Mouse (Mus musculus) kidney, embryonic 14.5 days (tissue): Measurements from ENCODE around the gene Awat2. TPM values are rescaled to one million over a fixed set of nuclear protein-coding genes. Genes with fewer than 3 reads are reported as not detected.
"Not testable (repeated sequence)": the region's sequence is repeated elsewhere in the genome, so short reads cannot be mapped to it uniquely, and the experiment has no call there.

Experiments
- ATAC-seq: fragments of 200-750 bp; cut with Nextera tagmentation; 2 replicates; pipeline ENCODE4 v1.8.0; 2017; ENCODE audit warnings: moderate number of reproducible peaks, mild to moderate bottlenecking, moderate TSS enrichment, moderate library complexity; ENCODE audit not compliant: low FRiP score, low TSS enrichment
- H3K27ac ChIP-seq: fragments of 300-500 bp; sonication (generic); 2 replicates; pipeline ENCODE4 v1.5.1; 2014; ENCODE audit warnings: low read depth, mild to moderate bottlenecking, low read length, moderate library complexity, mixed read lengths
- H3K27me3 ChIP-seq: fragments of 300-500 bp; sonication (generic); 2 replicates; pipeline ENCODE4 v1.6.1; 2014; ENCODE audit warnings: mild to moderate bottlenecking, low read length; ENCODE audit not compliant: control insufficient read depth, insufficient read depth
- H3K36me3 ChIP-seq: fragments of 300-500 bp; sonication (generic); 2 replicates; pipeline ENCODE4 v1.6.1; 2014; ENCODE audit warnings: low read length, mixed read lengths; ENCODE audit not compliant: control insufficient read depth, insufficient read depth
- H3K4me1 ChIP-seq: fragments of 300-500 bp; sonication (generic); 2 replicates; pipeline ENCODE4 v1.6.1; 2014; ENCODE audit warnings: low read length, mixed read lengths; ENCODE audit not compliant: control insufficient read depth, insufficient read depth
- H3K4me2 ChIP-seq: fragments of 300-500 bp; sonication (generic); replicated peaks from 2 replicates; pipeline ENCODE4 v1.6.1; 2014; ENCODE audit warnings: low read depth, mild to moderate bottlenecking, low read length
- H3K4me3 ChIP-seq: fragments of 300-500 bp; sonication (generic); 2 replicates; pipeline ENCODE4 v1.5.1; 2014; ENCODE audit warnings: mild to moderate bottlenecking, low read length
- H3K9ac ChIP-seq: fragments of 300-500 bp; sonication (generic); 2 replicates; pipeline ENCODE4 v1.6.1; 2014; ENCODE audit warnings: low read depth, mild to moderate bottlenecking, low read length, moderate library complexity
- H3K9me3 ChIP-seq: fragments of 300-500 bp; sonication (generic); 2 replicates; pipeline ENCODE4 v1.6.1; 2016; ENCODE audit warnings: low read length; ENCODE audit not compliant: control insufficient read depth
- WGBS: fragments of 180-500 bp; shearing (Covaris S2); extraction: QIAGEN DNeasy Blood & Tissue Kit; methylation state at CpG from one replicate; pipeline ENCODE4 v1.1.7; 2014; 5-methylcytosine and 5-hydroxymethylcytosine counted together
- polyA plus RNA-seq: library from polyadenylated mRNA; unstranded; fragments of >200 nt; fragmentation: Nextera tagmentation; extraction: Ambion mirVana; gene quantifications from 2 replicates; pipeline ENCODE4 v1.2.1, GENCODE M21; 2014

The Awat2 gene
- 0.42 and 0.86 TPM in 2 replicates for polyA plus RNA-seq

DNA sequence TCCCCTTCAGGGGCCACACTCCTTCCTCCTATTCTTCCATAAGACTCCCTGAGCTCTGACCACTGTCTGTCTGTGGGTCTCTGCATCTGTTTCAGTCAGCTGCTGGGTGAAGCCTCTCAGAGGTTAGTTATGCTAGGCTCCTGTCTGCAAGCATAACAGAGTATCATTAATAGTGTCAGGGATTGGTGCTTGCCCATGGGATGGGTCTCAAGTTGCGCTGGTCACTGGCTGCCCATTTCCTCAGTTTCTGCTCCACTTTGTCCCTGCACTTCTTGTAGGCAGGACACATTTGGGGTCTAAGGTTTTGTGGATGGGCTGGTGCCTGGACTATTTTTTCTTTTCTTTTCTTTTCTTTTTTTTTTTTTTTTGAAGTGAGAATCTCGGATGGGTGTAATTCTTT, at the start of gene Awat2:
Gene Awat2, minus strand, starts transcription at position 101 of the 400 bp plus-strand sequence.
- 95% methylated on average over 2 of the region's 2 CpGs for WGBS
- H3K27me3 ChIP-seq = not testable (repeated sequence)

DNA sequence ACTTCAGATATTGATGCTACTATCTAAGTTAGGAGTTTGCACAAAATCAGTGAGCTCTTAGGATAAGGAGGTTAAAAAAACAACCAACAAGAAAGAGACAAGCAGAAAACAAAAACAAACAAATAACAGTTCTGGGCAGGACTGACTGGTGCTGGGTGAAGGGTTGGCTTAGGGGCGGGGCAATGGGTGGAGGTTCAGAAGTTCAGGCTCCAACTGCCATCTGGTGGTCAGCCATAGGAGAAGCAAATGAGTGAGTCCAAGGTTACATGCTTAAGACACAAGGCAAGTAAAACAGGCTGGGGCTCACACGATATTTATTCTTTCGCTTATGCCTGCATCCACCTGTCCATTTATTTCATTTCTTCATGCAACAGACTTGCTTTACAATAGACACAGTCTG, 37.8 kb upstream of the Awat2 start:
- H3K27me3 ChIP-seq = no peaks in the 10 kb centered on the region; the same call in 1 of the 2 replicates
- ATAC-seq = peak; percentile 81; the same call in 1 of the 2 replicates
- no peak overlapping the region for H3K4me2 ChIP-seq
- H3K27ac ChIP-seq = no peak overlapping the region
- WGBS = 31% methylated on average over 3 of the region's 3 CpGs
- no peak overlapping the region for H3K9ac ChIP-seq
- H3K36me3 ChIP-seq = no peaks in the 10 kb centered on the region
- H3K9me3 ChIP-seq = no peaks in the 10 kb centered on the region
- no peak overlapping the region for H3K4me3 ChIP-seq
- no peaks in the 10 kb centered on the region for H3K4me1 ChIP-seq

More for the DNA sequence above, at the start of gene Awat2:
- H3K27ac ChIP-seq, H3K4me1 ChIP-seq, H3K9me3 ChIP-seq, H3K9ac ChIP-seq, H3K4me3 ChIP-seq, H3K4me2 ChIP-seq, ATAC-seq, H3K36me3 ChIP-seq: not testable (repeated sequence)

DNA sequence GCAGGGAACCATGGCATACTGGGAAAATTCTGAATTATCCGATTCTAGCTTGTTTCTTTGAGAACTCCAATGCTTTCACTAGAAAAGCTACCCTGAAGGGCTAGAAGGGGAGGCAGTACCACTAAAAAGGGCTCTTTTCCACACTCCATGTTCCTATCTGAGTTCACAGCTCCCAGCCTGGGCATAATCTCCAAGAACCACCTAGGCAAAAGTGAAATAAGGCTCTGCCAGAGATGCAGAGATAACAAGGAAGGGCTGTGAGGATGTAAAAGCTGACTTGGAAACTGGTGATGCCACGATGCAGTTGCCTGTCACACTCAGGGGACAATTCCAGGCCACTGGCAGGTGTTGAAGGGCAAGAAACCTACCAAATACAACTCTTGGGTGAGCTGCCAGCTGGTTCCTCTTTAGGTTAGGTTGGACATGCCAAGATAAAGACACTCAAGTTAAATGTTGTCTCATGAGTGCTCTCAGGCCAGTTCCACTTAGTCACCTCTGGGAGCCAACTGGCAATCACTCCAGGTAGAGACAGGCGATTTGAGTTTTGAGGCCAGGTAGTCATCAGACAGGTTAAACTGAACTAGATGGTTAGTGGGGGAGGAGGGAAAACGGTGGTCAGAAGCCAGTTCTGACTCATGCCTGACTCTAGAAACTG, 33.2 kb upstream of the Awat2 start:
- Histone ChIP-seq H3K4me1 (no peaks in the 10 kb centered on the region), H3K27ac (no peak overlapping the region), H3K9ac (no peak overlapping the region), H3K4me3 (no peak overlapping the region), H3K4me2 (no peak overlapping the region), H3K36me3 (no peaks in the 10 kb centered on the region), H3K9me3 (no peaks in the 10 kb centered on the region), H3K27me3 (no peaks in the 10 kb centered on the region; the same call in 1 of the 2 replicates)
- 72% methylated on average over 4 of the region's 4 CpGs for WGBS
- no peak for ATAC-seq

DNA sequence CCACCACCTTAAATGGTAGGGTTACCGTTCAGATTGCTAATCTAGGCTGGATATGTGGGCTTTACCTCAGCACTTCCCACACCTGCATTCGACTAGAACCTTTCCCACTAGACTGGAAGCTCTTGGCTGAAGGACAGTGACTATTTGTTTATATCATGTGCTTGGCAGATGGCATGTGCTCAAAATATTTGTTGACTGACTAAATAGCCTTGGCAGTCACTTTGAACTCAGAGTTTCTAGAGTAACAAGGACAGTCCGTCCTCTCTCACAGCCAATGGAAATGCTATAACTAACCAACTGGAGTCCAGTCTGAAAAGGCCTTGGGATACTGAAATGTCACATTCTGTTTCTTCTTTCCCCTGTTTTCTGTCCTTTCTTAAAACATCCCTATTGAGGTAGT, 29.0 kb upstream of the Awat2 start:
- Histone ChIP-seq H3K27me3 (peaks cover 2% of the 10 kb centered on the region; the same call in 1 of the 2 replicates), H3K9me3 (no peaks in the 10 kb centered on the region), H3K27ac (no peak overlapping the region), H3K36me3 (no peaks in the 10 kb centered on the region), H3K9ac (no peak overlapping the region), H3K4me2 (no peak overlapping the region), H3K4me1 (no peaks in the 10 kb centered on the region), H3K4me3 (no peak overlapping the region)
- ATAC-seq = no peak
- 90% methylated on average over 3 of the region's 3 CpGs for WGBS

DNA sequence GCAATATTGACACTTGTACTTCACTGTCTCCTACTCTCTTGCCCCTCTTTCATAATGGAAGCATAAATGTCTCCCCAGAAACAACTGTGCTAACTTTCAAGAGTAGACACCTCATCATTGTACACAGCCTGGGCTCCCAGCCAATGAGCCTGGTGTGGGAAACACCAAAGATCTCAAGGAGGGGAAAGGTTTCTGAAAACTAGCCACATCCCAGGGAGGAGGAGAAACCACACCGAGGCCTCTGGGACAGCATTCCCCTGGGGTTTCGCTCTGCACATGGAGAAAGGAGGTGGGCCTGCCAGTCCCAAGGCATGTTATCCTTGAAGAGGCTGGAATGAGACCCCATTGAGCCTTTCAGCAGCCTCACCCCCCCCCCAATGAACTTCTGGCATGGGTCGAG, 27.6 kb upstream of the Awat2 start:
- Histone ChIP-seq H3K27me3 (peaks cover 2% of the 10 kb centered on the region; the same call in 1 of the 2 replicates), H3K9me3 (no peaks in the 10 kb centered on the region), H3K4me1 (no peaks in the 10 kb centered on the region), H3K27ac (no peak overlapping the region), H3K4me3 (no peak overlapping the region), H3K9ac (no peak overlapping the region), H3K4me2 (no peak overlapping the region), H3K36me3 (no peaks in the 10 kb centered on the region)
- WGBS = 77% methylated on average over 3 of the region's 3 CpGs
- ATAC-seq = no peak

DNA sequence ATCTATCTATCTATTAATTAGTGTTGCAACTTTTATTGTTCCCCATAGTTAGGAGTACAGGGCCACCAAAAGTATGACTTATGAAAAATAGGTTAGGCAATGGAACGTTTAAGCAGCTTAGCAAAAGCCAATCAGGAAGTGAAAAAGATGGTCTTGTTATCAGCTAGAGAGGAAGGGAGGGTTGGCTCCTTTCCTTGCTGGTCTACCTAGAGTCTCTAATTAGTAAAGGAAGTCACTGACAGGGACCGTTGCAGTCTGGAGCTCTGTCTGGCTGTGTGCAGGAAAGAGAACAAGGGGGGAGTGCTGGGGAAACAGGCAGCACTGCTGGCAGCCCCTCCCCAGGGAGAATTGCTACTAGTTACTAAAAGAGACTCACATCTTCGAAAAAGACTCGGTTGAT, 25.5 kb upstream of the Awat2 start:
- no peak overlapping the region for H3K9ac ChIP-seq
- H3K36me3 ChIP-seq = no peaks in the 10 kb centered on the region
- H3K4me1 ChIP-seq = no peaks in the 10 kb centered on the region
- no peak overlapping the region for H3K27ac ChIP-seq
- H3K4me2 ChIP-seq = no peak overlapping the region
- H3K27me3 ChIP-seq = peaks cover 2% of the 10 kb centered on the region; the same call in 1 of the 2 replicates
- ATAC-seq = no peak
- no peak overlapping the region for H3K4me3 ChIP-seq
- H3K9me3 ChIP-seq = no peaks in the 10 kb centered on the region
- WGBS = 69% methylated on average over 4 of the region's 4 CpGs

DNA sequence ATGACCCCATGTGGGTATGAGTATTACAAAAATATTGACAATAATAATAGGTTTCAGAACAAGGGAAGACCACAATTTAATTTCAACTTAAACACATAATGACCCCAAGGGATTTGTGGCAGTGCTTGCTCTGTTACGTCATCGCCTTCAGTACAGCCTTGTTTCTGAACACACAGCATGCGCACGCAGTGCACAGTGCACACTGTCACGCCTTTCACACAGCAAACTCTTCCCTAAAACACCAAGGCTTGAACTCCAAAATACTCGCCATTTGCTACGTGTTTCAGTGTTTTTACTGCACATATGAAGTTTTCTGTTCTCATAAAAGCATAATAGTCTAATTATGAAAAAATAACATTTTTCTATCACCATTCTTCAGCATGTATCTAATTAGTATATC, 1.0 kb upstream of the Awat2 start:
- no peaks in the 10 kb centered on the region for H3K4me1 ChIP-seq
- no peak overlapping the region for H3K4me3 ChIP-seq
- WGBS = 91% methylated on average over 7 of the region's 7 CpGs
- no peaks in the 10 kb centered on the region for H3K36me3 ChIP-seq
- no peak for ATAC-seq
- no peak overlapping the region for H3K27ac ChIP-seq
- no peaks in the 10 kb centered on the region for H3K9me3 ChIP-seq
- no peak overlapping the region for H3K9ac ChIP-seq
- H3K4me2 ChIP-seq = no peak overlapping the region
- H3K27me3 ChIP-seq = no peaks in the 10 kb centered on the region

DNA sequence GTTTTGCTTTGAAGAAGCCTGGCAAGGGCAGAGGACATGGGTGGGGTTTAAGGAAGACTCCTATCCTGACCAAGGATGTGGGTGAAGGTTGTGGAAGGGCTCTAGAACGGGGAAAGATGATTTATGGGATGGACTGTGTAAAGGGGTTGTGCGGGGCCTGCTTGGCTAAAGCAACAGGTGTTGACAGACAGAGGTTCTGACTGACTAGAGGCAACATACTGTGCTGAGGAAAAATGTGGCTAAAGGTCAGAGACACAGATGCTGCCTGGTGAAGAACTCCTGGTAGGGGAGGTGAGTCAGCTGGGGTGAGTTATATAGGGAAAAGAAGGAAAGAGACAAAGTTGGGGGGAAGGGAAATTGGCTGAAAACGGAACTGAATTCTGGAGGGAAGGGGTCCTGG, 10.2 kb downstream of the Awat2 start:
- Histone ChIP-seq H3K4me1 (no peaks in the 10 kb centered on the region), H3K27me3 (no peaks in the 10 kb centered on the region; the same call in 1 of the 2 replicates), H3K36me3 (no peaks in the 10 kb centered on the region)

DNA sequence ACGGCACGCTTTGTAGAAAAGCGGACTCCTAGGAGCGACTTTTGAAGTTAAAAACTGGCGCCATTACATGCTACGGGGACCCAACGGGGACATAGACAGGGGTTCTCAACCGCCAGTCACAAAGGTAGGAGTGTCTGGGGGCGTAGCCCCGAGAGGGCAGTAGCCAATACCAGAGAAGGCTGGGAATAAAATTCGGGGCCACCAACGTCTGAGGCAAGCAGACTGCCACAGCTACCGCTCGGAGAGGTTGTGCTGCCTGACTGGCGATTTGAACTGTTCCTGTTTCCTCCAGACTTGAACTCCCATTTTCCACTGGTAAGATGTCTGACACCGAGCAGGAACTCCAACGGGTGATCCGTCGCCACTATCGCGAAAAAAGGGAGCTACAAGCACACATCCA, 13.8 kb downstream of the Awat2 start, which contains the start of gene Otud6a:
Gene Otud6a, plus strand, starts transcription at position 321 of the 400 bp plus-strand sequence.
- H3K4me1 ChIP-seq = no peaks in the 10 kb centered on the region
- no peak within 1 kb of the TSS for H3K4me3 ChIP-seq
- WGBS = 83% methylated on average over 21 of the region's 21 CpGs
- H3K9ac ChIP-seq = no peak within 1 kb of the TSS
- no peak within 1 kb of the TSS for H3K4me2 ChIP-seq
- no peaks in the 10 kb centered on the region for H3K36me3 ChIP-seq
- H3K27me3 ChIP-seq = no peaks in the 10 kb centered on the region
- ATAC-seq = no peak
- H3K9me3 ChIP-seq = no peaks in the 10 kb centered on the region
- H3K27ac ChIP-seq = no peak within 1 kb of the TSS

More for the DNA sequence above, 10.2 kb downstream of the Awat2 start:
- Histone ChIP-seq H3K4me3 (no peak overlapping the region), H3K27ac (no peak overlapping the region), H3K9ac (no peak overlapping the region), H3K4me2 (no peak overlapping the region), H3K9me3 (no peaks in the 10 kb centered on the region)
- no peak for ATAC-seq
- WGBS = 53% methylated on average over 3 of the region's 3 CpGs
